Mouse (Mus musculus) embryonic fibroblast, embryonic 13.5 days (primary cell): ENCODE data around the gene Zfp180. TPM values are rescaled to one million over a fixed set of nuclear protein-coding genes. Genes with fewer than 3 reads are reported as not detected.

ENCODE experiments used
- H3K27ac ChIP-seq: 2 replicates; pipeline ENCODE4 v1.5.1; 2012; ENCODE audit warnings: low read length, control low read depth, inconsistent platforms; ENCODE audit not compliant: insufficient read depth
- H3K4me1 ChIP-seq: 2 replicates; pipeline ENCODE4 v1.6.1; 2011; ENCODE audit warnings: low read length; ENCODE audit not compliant: control insufficient read depth, insufficient read depth
- H3K4me3 ChIP-seq: 2 replicates; pipeline ENCODE4 v1.5.1; 2011; ENCODE audit warnings: mild to moderate bottlenecking, control low read depth, low read length; ENCODE audit not compliant: insufficient read depth
- CTCF ChIP-seq: IDR thresholded peaks from 2 replicates; pipeline ENCODE4 v1.5.1; 2011; ENCODE audit warnings: mild to moderate bottlenecking, control low read depth, low read length, moderate library complexity, borderline replicate concordance; ENCODE audit not compliant: insufficient read depth
- POLR2A ChIP-seq: IDR thresholded peaks from 2 replicates; pipeline ENCODE4 v1.6.1; 2011; ENCODE audit warnings: low read depth, mild to moderate bottlenecking, control low read depth, low read length, moderate library complexity
- polyA plus RNA-seq: library from polyadenylated mRNA; stranded (reverse); fragments of >200 nt; gene quantifications from 2 replicates; pipeline ENCODE4 v1.2.4, GENCODE M21; 2011; ENCODE audit warnings: low read depth; ENCODE audit not compliant: missing spikeins, insufficient read length

The Zfp180 gene
- polyA plus RNA-seq, 1 experiment, result 16.5 TPM

DNA sequence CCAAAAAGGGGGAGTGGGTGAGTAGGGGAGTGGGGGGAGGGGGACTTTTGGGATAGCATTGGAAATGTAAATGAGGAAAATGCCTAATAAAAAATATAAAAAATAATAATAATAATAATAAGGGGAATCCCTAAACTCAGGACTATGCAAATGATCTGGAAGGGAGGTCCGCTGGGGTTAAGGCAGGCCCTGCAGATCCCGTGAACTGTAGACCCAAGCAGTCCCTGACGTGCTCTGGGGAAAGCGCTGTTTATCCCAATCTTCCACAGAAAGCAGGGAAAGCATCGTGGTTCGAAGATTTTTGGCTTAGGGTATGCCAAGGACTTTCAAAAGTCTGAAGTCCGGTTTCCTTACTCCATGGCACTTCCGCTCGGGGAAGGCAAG lies 30.0 kb downstream of the Zfp180 start:
- peak; percentile 51; the same call in 1 of the 2 replicates for TF ChIP-seq POLR2A
- no peak for TF ChIP-seq CTCF
- no peaks in the 10 kb centered on the region for H3K4me1 ChIP-seq
- peak overlapping the region; percentile 63; the same call in 1 of the 2 replicates for H3K27ac ChIP-seq
- H3K4me3 ChIP-seq, result peak overlapping the region; percentile 56

GRCm38 (mm10) chr7:24112156-24112856 lies 30.6 kb downstream of the Zfp180 start, which contains the start of gene Zfp112:
Gene Zfp112 (plus strand): TSS chr7:24112314.
- TF ChIP-seq CTCF, result no peak
- peak; percentile 11 for TF ChIP-seq POLR2A
- Histone ChIP-seq H3K4me1 (no peaks in the 10 kb centered on the region), H3K4me3 (peak within 1 kb of the TSS; percentile 56), H3K27ac (peak within 1 kb of the TSS; percentile 63)

GRCm38 (mm10) chr7:24113001-24113400 lies 31.3 kb downstream of the Zfp180 start:
- H3K4me1 ChIP-seq, result no peaks in the 10 kb centered on the region
- 0 out of 2 replicates have a peak, but pooled peaks have one; percentile 13 for TF ChIP-seq POLR2A
- no peak for TF ChIP-seq CTCF
- H3K27ac ChIP-seq, result no peak overlapping the region
- H3K4me3 ChIP-seq, result peak overlapping the region; percentile 56

DNA sequence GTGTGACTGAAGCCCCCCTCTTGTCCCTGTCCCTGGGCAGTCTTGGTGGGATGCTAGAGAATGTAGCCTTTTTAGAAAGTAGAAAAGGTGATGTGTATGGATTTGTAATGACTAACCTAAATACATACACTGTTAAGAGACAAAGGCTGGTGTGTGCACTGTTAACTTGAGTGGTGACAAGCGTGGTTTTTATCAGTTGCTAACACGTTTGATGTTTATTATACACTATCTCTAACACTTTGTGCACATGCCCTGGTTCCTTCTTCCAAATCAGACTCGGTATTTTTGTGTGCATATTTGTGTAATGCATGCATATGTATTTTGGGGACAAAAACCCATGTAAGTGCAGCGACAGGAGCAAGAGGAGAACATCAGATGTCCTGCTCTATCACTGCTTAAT lies 34.9 kb downstream of the Zfp180 start:
- TF ChIP-seq CTCF (no peak), POLR2A (no peak)
- H3K4me3 ChIP-seq, result no peak overlapping the region
- H3K27ac ChIP-seq, result no peak overlapping the region
- no peaks in the 10 kb centered on the region for H3K4me1 ChIP-seq

- H3K4me3 ChIP-seq, result peak overlapping the region; percentile 38
- no peaks in the 10 kb centered on the region for H3K4me1 ChIP-seq
- no peak overlapping the region for H3K27ac ChIP-seq
- TF ChIP-seq CTCF (no peak), POLR2A (no peak)
Measured at GRCm38 (mm10) chr7:24133425-24133995, 51.8 kb downstream of the Zfp180 start.

DNA sequence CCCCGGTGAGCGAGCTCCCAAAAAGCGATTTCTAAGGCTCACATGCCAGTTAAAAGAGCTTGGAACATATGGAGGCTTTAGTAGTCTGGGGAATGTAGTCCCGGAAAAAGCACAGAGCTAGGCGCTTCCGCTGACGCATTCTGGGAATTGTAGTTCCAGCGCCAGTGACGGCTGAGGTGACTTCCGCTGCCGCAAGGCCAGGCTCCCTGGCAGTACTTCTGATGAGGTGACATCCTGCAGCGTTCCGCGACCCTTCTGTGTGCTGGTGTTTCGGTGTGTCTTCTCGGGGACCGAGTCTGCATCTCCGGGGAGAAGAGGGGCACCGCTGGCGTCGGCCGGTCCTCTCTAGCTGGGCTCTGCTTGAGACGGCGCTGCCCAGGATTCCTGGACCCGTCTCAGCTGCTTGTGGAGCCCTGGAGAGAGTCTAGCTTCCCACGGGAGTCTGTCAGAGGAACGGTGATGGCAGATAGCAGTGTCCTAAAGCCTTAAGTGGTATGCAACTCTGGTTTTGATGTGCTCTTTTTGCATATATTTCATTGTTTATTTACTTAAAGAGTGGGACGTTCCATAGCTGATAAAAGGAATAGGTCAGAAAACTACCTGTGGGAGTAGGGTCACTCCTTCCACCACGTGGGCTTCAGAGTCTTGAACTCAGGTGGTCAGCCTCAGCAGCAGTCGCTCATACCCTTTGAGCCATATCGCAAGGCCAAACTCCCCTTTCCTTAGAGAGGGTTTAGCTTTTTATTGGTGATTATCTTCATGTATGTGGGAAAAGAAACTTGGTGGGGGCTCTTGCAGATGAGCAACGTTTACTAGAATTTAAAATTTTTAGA lies 52.5 kb downstream of the Zfp180 start, which contains the start of gene Zfp235:
Gene Zfp235 (plus strand): TSS at position 174 of the 833 bp plus-strand sequence.
- no peak within 1 kb of the TSS for H3K27ac ChIP-seq
- H3K4me1 ChIP-seq, result no peaks in the 10 kb centered on the region
- peak within 1 kb of the TSS; percentile 76 for H3K4me3 ChIP-seq
- peak; percentile 94 for TF ChIP-seq POLR2A
- no peak for TF ChIP-seq CTCF

- Histone ChIP-seq H3K4me3 (no peak overlapping the region), H3K27ac (no peak overlapping the region), H3K4me1 (no peaks in the 10 kb centered on the region)
- TF ChIP-seq CTCF (no peak), POLR2A (no peak)
Measured at GRCm38 (mm10) chr7:24142566-24142965, 60.8 kb downstream of the Zfp180 start.

- H3K4me3 ChIP-seq, result no peak overlapping the region
- no peaks in the 10 kb centered on the region for H3K4me1 ChIP-seq
- no peak overlapping the region for H3K27ac ChIP-seq
- TF ChIP-seq POLR2A (no peak), CTCF (no peak)
Measured at GRCm38 (mm10) chr7:24153272-24153671, 71.5 kb downstream of the Zfp180 start.

Other genes with a start within 250 kb of the Zfp180 start
- gene Vmn1r176, start 244.6 kb upstream of the Zfp180 start, polyA plus RNA-seq, result not detected in 2 replicates
- gene Vmn1r177, start 215.5 kb upstream of the Zfp180 start, polyA plus RNA-seq, result not detected in 2 replicates
- not detected in 2 replicates for gene Vmn1r178, start 189.9 kb upstream of the Zfp180 start, polyA plus RNA-seq
- not detected in 2 replicates for gene Vmn1r179, start 154.9 kb upstream of the Zfp180 start, polyA plus RNA-seq
- not detected in 2 replicates for gene Vmn1r180, start 131.3 kb upstream of the Zfp180 start, polyA plus RNA-seq
- gene Vmn1r181, start 107.3 kb upstream of the Zfp180 start, polyA plus RNA-seq, result not detected in 2 replicates
- gene V1rd19, start 80.2 kb upstream of the Zfp180 start, polyA plus RNA-seq, result not detected in 2 replicates
- gene Vmn1r183, start 28.7 kb upstream of the Zfp180 start, polyA plus RNA-seq, result not detected in 2 replicates
- 2.8 and 3.3 TPM in 2 replicates for gene Zfp112, start 30.4 kb downstream of the Zfp180 start, polyA plus RNA-seq
- 5.8 and 6.0 TPM in 2 replicates for gene Zfp235, start 52.2 kb downstream of the Zfp180 start, polyA plus RNA-seq
- gene Zfp114, start 93.1 kb downstream of the Zfp180 start, polyA plus RNA-seq, result 1.0 and 2.5 TPM in 2 replicates
- gene Zfp111, start 129.5 kb downstream of the Zfp180 start, polyA plus RNA-seq, result 12.4 and 14.0 TPM in 2 replicates
- 3.6 and 3.7 TPM in 2 replicates for gene Zfp109, start 155.6 kb downstream of the Zfp180 start, polyA plus RNA-seq
- gene Zfp108, start 172.9 kb downstream of the Zfp180 start, polyA plus RNA-seq, result 2.8 and 3.0 TPM in 2 replicates
- 6.5 and 13.4 TPM in 2 replicates for gene Zfp93, start 188.5 kb downstream of the Zfp180 start, polyA plus RNA-seq
- gene Zfp61, start 219.3 kb downstream of the Zfp180 start, polyA plus RNA-seq, result 11.7 and 14.8 TPM in 2 replicates
- 3.8 and 4.4 TPM in 2 replicates for gene Zfp94, start 234.7 kb downstream of the Zfp180 start, polyA plus RNA-seq